Mouse (Mus musculus): ENCODE results near the gene Slc31a2. TPM values are rescaled to one million over a fixed set of nuclear protein-coding genes. Genes with fewer than 3 reads are reported as not detected.

The Slc31a2 gene
- polyA plus RNA-seq, 1 experiment from 2014 or later, result 21.2 TPM

GRCm38 (mm10) chr4:62303288-62303687, 40.9 kb downstream of the Slc31a2 start:
- no peak for ATAC-seq (ENCODE audit: low read depth)
- peaks cover 33% of the 10 kb centered on the region for H3K36me3 ChIP-seq (ENCODE audit: control insufficient read depth, insufficient read depth, low read length)

DNA sequence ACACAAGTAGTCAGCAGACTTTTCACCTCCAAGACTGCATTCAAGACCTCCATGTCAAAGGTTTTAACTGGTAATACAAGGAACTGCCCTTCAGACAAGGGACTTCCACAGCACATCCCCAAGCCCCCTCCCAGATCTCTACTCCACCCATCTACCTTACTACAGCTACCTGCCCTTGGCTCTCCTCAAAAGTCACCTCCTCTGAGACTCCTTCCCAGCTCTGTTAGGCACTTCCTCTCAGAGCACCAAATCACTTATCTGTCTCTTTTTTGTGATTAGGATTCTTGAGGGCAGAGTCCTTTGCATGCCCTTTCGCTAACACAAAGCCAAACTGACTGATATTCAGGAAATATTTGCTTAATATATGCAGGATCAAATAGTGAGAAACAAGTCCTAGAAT, 43.9 kb downstream of the Slc31a2 start:
- no peak overlapping the region for H3K27ac ChIP-seq (ENCODE audit: low read length)
- WGBS, result 86% methylated on average over 1 of the region's 1 CpGs
- peaks cover 25% of the 10 kb centered on the region for H3K36me3 ChIP-seq (ENCODE audit: control insufficient read depth, insufficient read depth, low read length)
- H3K27me3 ChIP-seq (ENCODE audit: control insufficient read depth, insufficient read depth, low read depth, low read length), result no peaks in the 10 kb centered on the region
- H3K9me3 ChIP-seq (ENCODE audit: control insufficient read depth, low read length), result no peaks in the 10 kb centered on the region
- H3K4me2 ChIP-seq (ENCODE audit: low read depth, low read length), result no peak overlapping the region
- no peak for ATAC-seq (ENCODE audit: low read depth)
- H3K4me3 ChIP-seq (ENCODE audit: low read length), result no peak overlapping the region
- no peak overlapping the region for H3K9ac ChIP-seq (ENCODE audit: low read length)
- no peaks in the 10 kb centered on the region for H3K4me1 ChIP-seq (replicated peaks; ENCODE audit: control insufficient read depth, insufficient read depth, low read length)

More at GRCm38 (mm10) chr4:62303288-62303687, 40.9 kb downstream of the Slc31a2 start:
- Histone ChIP-seq H3K4me2 (ENCODE audit: low read depth, low read length) (no peak overlapping the region), H3K27ac (ENCODE audit: low read length) (no peak overlapping the region), H3K9ac (ENCODE audit: low read length) (no peak overlapping the region), H3K27me3 (ENCODE audit: control insufficient read depth, insufficient read depth, low read depth, low read length) (no peaks in the 10 kb centered on the region), H3K4me1 (replicated peaks; ENCODE audit: control insufficient read depth, insufficient read depth, low read length) (no peaks in the 10 kb centered on the region), H3K4me3 (ENCODE audit: low read length) (no peak overlapping the region), H3K9me3 (ENCODE audit: control insufficient read depth, low read length) (no peaks in the 10 kb centered on the region)
- 48% methylated on average over 1 of the region's 1 CpGs for WGBS

DNA sequence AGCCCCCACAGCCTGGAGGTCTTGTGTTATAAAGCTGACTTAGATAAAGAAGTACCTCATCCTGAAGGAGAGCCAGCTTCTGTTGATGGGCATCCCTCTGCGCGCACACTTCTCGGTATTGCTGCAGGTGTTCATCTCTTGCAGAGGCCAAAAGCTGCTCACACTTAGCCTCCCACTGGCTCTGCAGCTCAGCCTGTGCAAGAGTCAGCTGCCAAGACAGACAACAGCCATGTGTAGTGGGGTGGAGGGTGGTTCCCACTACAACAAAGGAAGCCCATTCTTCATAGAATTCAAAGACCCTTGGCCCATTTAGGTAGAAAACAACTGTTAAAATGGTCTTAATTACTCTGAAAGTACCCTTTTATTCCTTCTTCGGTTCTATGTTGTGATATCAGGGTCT, 44.5 kb downstream of the Slc31a2 start:
- no peak overlapping the region for H3K4me2 ChIP-seq (ENCODE audit: low read depth, low read length)
- no peak overlapping the region for H3K4me3 ChIP-seq (ENCODE audit: low read length)
- peaks cover 28% of the 10 kb centered on the region for H3K36me3 ChIP-seq (ENCODE audit: control insufficient read depth, insufficient read depth, low read length)
- H3K4me1 ChIP-seq (replicated peaks; ENCODE audit: control insufficient read depth, insufficient read depth, low read length), result no peaks in the 10 kb centered on the region
- no peak overlapping the region for H3K27ac ChIP-seq (ENCODE audit: low read length)
- no peak for ATAC-seq (ENCODE audit: low read depth)
- H3K9ac ChIP-seq (ENCODE audit: low read length), result no peak overlapping the region
- no peaks in the 10 kb centered on the region for H3K27me3 ChIP-seq (ENCODE audit: control insufficient read depth, insufficient read depth, low read depth, low read length)
- no peaks in the 10 kb centered on the region for H3K9me3 ChIP-seq (ENCODE audit: control insufficient read depth, low read length)
- 95% methylated on average over 4 of the region's 4 CpGs for WGBS

DNA sequence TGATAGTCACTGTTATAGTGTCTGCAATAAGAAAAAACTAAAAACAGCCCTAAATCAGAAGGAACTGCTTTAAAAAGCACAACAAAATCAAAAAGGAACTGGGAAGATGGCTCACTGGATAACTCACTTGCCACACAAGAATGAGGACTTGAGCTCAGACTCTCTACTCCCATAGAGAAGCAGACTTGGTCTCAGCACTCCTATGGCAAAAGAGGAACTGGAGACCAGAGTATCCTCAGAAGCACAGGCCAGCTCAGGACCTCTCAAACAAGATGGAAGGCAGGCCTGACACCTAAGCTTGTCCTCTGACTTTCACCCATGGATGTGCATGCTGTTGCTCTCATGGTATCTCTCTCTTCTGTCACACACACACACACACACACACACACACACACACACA, 46.0 kb downstream of the Slc31a2 start:
- no peaks in the 10 kb centered on the region for H3K27me3 ChIP-seq (ENCODE audit: control insufficient read depth, insufficient read depth, low read depth, low read length)
- no peak overlapping the region for H3K4me2 ChIP-seq (ENCODE audit: low read depth, low read length)
- H3K27ac ChIP-seq (ENCODE audit: low read length), result no peak overlapping the region
- ATAC-seq (ENCODE audit: low read depth), result no peak
- H3K4me3 ChIP-seq (ENCODE audit: low read length), result no peak overlapping the region
- H3K9me3 ChIP-seq (ENCODE audit: control insufficient read depth, low read length), result no peaks in the 10 kb centered on the region
- H3K9ac ChIP-seq (ENCODE audit: low read length), result no peak overlapping the region
- peaks cover 28% of the 10 kb centered on the region for H3K36me3 ChIP-seq (ENCODE audit: control insufficient read depth, insufficient read depth, low read length)
- H3K4me1 ChIP-seq (replicated peaks; ENCODE audit: control insufficient read depth, insufficient read depth, low read length), result no peaks in the 10 kb centered on the region

- Histone ChIP-seq H3K9ac (ENCODE audit: low read length) (no peak overlapping the region), H3K4me2 (ENCODE audit: low read depth, low read length) (no peak overlapping the region), H3K36me3 (ENCODE audit: control insufficient read depth, insufficient read depth, low read length) (peaks cover 18% of the 10 kb centered on the region), H3K27ac (ENCODE audit: low read length) (no peak overlapping the region), H3K9me3 (ENCODE audit: control insufficient read depth, low read length) (no peaks in the 10 kb centered on the region), H3K4me3 (ENCODE audit: low read length) (no peak overlapping the region), H3K4me1 (replicated peaks; ENCODE audit: control insufficient read depth, insufficient read depth, low read length) (no peaks in the 10 kb centered on the region), H3K27me3 (ENCODE audit: control insufficient read depth, insufficient read depth, low read depth, low read length) (no peaks in the 10 kb centered on the region)
- ATAC-seq (ENCODE audit: low read depth), result no peak
- WGBS, result 92% methylated on average over 2 of the region's 2 CpGs
Observed at GRCm38 (mm10) chr4:62312821-62313220, 50.5 kb downstream of the Slc31a2 start.

DNA sequence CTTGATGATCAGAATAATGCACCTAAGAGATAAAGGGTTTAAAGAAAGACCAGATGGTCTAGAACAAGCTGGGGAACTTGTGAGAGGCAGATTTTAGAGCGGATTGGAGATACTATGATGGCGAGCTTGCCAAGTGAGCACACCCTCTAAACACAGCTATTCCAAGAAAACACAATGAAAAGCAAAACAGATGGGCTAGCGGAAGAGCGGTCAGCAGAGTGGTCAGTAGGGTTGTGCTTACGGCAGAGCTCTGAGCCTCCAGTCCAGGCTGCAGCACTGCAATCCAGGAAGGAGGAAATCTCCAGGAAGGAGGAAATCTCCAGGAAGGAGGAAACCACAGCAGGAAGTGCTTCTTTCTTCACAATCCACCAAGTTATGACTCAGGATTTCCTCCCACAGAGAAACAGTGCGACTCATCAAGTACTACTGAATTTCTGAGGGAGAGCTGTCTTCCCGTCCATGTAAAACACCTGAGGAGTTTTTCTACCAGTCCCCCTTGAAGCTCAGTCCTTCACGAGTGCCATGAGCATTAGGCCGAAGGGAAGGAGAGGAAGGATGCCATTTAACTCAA, 51.4 kb downstream of the Slc31a2 start:
- Histone ChIP-seq H3K9me3 (ENCODE audit: control insufficient read depth, low read length) (no peaks in the 10 kb centered on the region), H3K9ac (ENCODE audit: low read length) (no peak overlapping the region), H3K4me2 (ENCODE audit: low read depth, low read length) (no peak overlapping the region), H3K4me3 (ENCODE audit: low read length) (no peak overlapping the region), H3K27ac (ENCODE audit: low read length) (no peak overlapping the region), H3K4me1 (replicated peaks; ENCODE audit: control insufficient read depth, insufficient read depth, low read length) (no peaks in the 10 kb centered on the region), H3K27me3 (ENCODE audit: control insufficient read depth, insufficient read depth, low read depth, low read length) (no peaks in the 10 kb centered on the region), H3K36me3 (ENCODE audit: control insufficient read depth, insufficient read depth, low read length) (peaks cover 18% of the 10 kb centered on the region)
- 82% methylated on average over 9 of the region's 9 CpGs for WGBS
- no peak for ATAC-seq (ENCODE audit: low read depth)

DNA sequence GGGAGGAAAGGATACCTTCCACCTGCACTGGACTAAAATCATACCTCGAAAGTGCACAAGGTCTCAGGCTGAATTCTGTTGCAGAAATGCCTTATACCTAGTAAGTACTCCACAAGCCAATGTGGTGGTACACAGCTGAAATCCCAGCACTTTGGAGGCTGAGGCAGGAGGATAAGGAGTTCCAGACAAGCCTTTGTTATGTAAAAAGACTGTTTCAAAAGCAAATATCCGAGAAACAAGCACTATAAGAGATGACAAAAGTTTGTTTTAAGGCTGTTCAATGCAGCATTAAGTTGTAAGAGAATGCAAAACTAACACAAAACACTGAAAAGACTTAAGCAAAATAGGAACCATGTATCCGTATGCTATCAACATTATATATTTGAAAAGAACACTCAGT, 52.2 kb downstream of the Slc31a2 start:
- Histone ChIP-seq H3K36me3 (ENCODE audit: control insufficient read depth, insufficient read depth, low read length) (peaks cover 18% of the 10 kb centered on the region), H3K27me3 (ENCODE audit: control insufficient read depth, insufficient read depth, low read depth, low read length) (no peaks in the 10 kb centered on the region)
- no peak for ATAC-seq (ENCODE audit: low read depth)

GRCm38 (mm10) chr4:62316456-62316855, 54.1 kb downstream of the Slc31a2 start:
- Histone ChIP-seq H3K4me3 (ENCODE audit: low read length) (no peak overlapping the region), H3K9me3 (ENCODE audit: control insufficient read depth, low read length) (no peaks in the 10 kb centered on the region), H3K9ac (ENCODE audit: low read length) (no peak overlapping the region), H3K4me1 (replicated peaks; ENCODE audit: control insufficient read depth, insufficient read depth, low read length) (no peaks in the 10 kb centered on the region), H3K27me3 (ENCODE audit: control insufficient read depth, insufficient read depth, low read depth, low read length) (no peaks in the 10 kb centered on the region), H3K4me2 (ENCODE audit: low read depth, low read length) (no peak overlapping the region), H3K36me3 (ENCODE audit: control insufficient read depth, insufficient read depth, low read length) (peaks cover 15% of the 10 kb centered on the region), H3K27ac (ENCODE audit: low read length) (no peak overlapping the region)
- ATAC-seq (ENCODE audit: low read depth), result no peak
- 71% methylated on average over 2 of the region's 2 CpGs for WGBS

More for the DNA sequence above, 52.2 kb downstream of the Slc31a2 start:
- no peak overlapping the region for H3K4me2 ChIP-seq (ENCODE audit: low read depth, low read length)
- H3K27ac ChIP-seq (ENCODE audit: low read length), result no peak overlapping the region
- WGBS, result 84% methylated on average over 3 of the region's 3 CpGs
- H3K4me3 ChIP-seq (ENCODE audit: low read length), result no peak overlapping the region
- no peaks in the 10 kb centered on the region for H3K9me3 ChIP-seq (ENCODE audit: control insufficient read depth, low read length)
- H3K9ac ChIP-seq (ENCODE audit: low read length), result no peak overlapping the region
- H3K4me1 ChIP-seq (replicated peaks; ENCODE audit: control insufficient read depth, insufficient read depth, low read length), result no peaks in the 10 kb centered on the region

DNA sequence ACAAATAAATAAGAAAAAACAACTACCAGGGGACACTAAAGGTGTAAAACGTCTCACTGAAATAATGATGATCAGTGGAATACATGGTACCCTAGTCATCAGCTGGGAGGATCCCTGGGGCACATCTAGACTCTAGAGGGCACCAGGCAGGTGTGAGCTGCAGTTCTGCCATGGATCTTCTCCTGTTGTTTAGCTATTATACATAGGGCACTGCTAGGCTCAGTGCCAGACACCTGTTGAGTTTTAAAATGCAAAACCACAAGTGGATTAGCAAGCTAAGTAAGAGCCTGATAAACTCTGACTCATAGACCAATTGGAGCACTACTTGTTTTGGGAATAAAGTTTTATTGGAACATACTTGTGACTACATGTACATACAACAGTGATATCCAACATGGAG, 55.9 kb downstream of the Slc31a2 start:
- H3K9ac ChIP-seq (ENCODE audit: low read length), result no peak overlapping the region
- no peak overlapping the region for H3K4me2 ChIP-seq (ENCODE audit: low read depth, low read length)
- no peak overlapping the region for H3K4me3 ChIP-seq (ENCODE audit: low read length)
- no peaks in the 10 kb centered on the region for H3K9me3 ChIP-seq (ENCODE audit: control insufficient read depth, low read length)
- no peak for ATAC-seq (ENCODE audit: low read depth)
- H3K27ac ChIP-seq (ENCODE audit: low read length), result no peak overlapping the region
- no peaks in the 10 kb centered on the region for H3K4me1 ChIP-seq (replicated peaks; ENCODE audit: control insufficient read depth, insufficient read depth, low read length)
- peaks cover 11% of the 10 kb centered on the region; the same call in 1 of the 2 replicates for H3K36me3 ChIP-seq (ENCODE audit: control insufficient read depth, insufficient read depth, low read length)
- 50% methylated on average over 1 of the region's 1 CpGs for WGBS
- H3K27me3 ChIP-seq (ENCODE audit: control insufficient read depth, insufficient read depth, low read depth, low read length), result no peaks in the 10 kb centered on the region

GRCm38 (mm10) chr4:62322684-62323083, 60.3 kb downstream of the Slc31a2 start:
- Histone ChIP-seq H3K27ac (ENCODE audit: low read length) (no peak overlapping the region), H3K9ac (ENCODE audit: low read length) (no peak overlapping the region), H3K36me3 (ENCODE audit: control insufficient read depth, insufficient read depth, low read length) (peaks cover 22% of the 10 kb centered on the region), H3K4me2 (ENCODE audit: low read depth, low read length) (no peak overlapping the region), H3K27me3 (ENCODE audit: control insufficient read depth, insufficient read depth, low read depth, low read length) (no peaks in the 10 kb centered on the region), H3K9me3 (ENCODE audit: control insufficient read depth, low read length) (no peaks in the 10 kb centered on the region), H3K4me3 (ENCODE audit: low read length) (no peak overlapping the region), H3K4me1 (replicated peaks; ENCODE audit: control insufficient read depth, insufficient read depth, low read length) (no peaks in the 10 kb centered on the region)
- ATAC-seq (ENCODE audit: low read depth), result no peak
- 77% methylated on average over 3 of the region's 3 CpGs for WGBS

Measured in lung, embryonic 16.5 days (tissue).